Mouse (Mus musculus): ENCODE measurements at regions not wholly inside any gene's neighbourhood (a gene's known extent, or its start where the extent isn't known, plus 50 kb on each side); places are given as distances from the start of the nearest gene placed in this dataset.

- TF ChIP-seq CTCF (IDR thresholded peaks at IDR 0.05; ENCODE audit: low read depth): no peak
- no peak for TF ChIP-seq EP300 (IDR thresholded peaks at IDR 0.05; ENCODE audit: low read depth)
Observed at GRCm38 (mm10) chr12:29237516-29237915, 290.7 kb upstream of the Myt1l start.

Data from heart, postnatal 0 days (tissue).